Mouse (Mus musculus): Measurements from ENCODE around the gene Helz. TPM values are rescaled to one million over a fixed set of nuclear protein-coding genes. Genes with fewer than 3 reads are reported as not detected.

Helz gene
- polyA plus RNA-seq, 1 experiment from 2014 or later, result 22.0 TPM

DNA sequence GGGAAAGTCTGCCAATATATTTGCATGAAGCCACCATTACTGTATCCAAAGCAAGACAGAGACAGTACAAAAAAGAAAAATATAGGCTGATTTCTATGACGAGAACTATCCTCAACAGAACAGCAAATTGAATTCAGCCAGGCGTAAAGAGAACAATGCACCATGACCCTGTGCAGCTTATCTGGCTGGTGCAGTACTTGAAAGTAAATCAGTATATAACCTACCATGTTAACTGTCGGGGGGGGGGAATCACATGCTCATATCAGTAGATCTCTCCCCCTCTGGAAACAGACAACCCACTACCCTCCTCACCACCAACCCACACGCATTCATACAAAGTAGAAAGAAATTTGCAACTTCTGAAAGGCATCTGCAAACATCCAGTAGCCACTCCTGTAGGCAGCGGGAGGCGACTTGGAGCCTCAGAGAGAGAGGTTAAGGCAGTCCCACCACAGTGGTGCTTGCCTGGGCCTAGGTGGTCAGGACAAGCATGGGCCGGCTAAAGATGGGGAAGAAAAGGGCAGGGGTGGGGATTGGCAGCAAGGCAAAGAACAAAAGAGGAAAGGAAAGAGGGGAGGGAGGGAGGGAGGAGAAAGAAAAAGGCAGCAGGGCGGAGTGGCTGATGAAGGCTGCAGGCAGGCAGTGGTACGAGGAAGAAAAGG is 135.1 kb downstream of the Helz start:
- DNase-seq (ENCODE audit: low spot score) (no peak), ATAC-seq (ENCODE audit: low read depth) (no peak)
- WGBS, result 74% methylated on average over 9 of the region's 9 CpGs
- no peak overlapping the region for H3K9ac ChIP-seq (ENCODE audit: low read depth, low read length)
- H3K9me3 ChIP-seq (ENCODE audit: control insufficient read depth, low read length), result no peaks in the 10 kb centered on the region
- H3K27ac ChIP-seq (replicated peaks; ENCODE audit: low read depth, low read length), result no peak overlapping the region
- no peak overlapping the region for H3K4me2 ChIP-seq (ENCODE audit: low read depth, low read length)
- no peaks in the 10 kb centered on the region for H3K4me1 ChIP-seq (ENCODE audit: control insufficient read depth, insufficient read depth, low read length)
- H3K4me3 ChIP-seq (ENCODE audit: low read depth, low read length), result no peak overlapping the region
- H3K36me3 ChIP-seq (ENCODE audit: control insufficient read depth, insufficient read depth, low read length), result peaks cover 28% of the 10 kb centered on the region
- no peaks in the 10 kb centered on the region for H3K27me3 ChIP-seq (replicated peaks; ENCODE audit: control insufficient read depth, insufficient read depth, low read length)

- no peak overlapping the region for H3K4me3 ChIP-seq (ENCODE audit: low read depth, low read length)
- WGBS, result 55% methylated on average over 19 of the region's 19 CpGs
- no peak for DNase-seq (ENCODE audit: low spot score)
Observed at GRCm38 (mm10) chr11:107683544-107684465, 136.1 kb downstream of the Helz start.

DNA sequence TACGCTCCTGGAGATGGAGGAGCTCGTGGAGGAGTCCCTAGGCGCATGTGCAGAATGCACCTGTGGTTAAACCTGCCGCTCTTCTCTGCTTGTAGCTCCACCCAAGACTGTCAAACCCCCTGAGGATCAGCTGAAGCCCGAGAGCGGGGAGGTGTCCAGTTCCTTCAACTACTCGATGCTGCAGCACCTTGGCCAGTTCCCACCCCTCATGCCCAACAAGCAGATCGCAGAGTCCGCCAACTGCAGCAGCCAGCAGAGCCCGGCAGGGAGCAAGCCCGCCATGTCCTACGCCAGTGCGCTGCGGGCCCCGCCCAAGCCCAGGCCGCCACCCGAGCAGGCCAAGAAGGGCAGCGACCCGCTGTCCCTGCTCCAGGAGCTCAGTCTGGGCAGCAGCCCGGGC is 138.6 kb downstream of the Helz start:
- Histone ChIP-seq H3K9ac (ENCODE audit: low read depth, low read length) (no peak overlapping the region), H3K4me2 (ENCODE audit: low read depth, low read length) (no peak overlapping the region), H3K4me3 (ENCODE audit: low read depth, low read length) (no peak overlapping the region), H3K27ac (replicated peaks; ENCODE audit: low read depth, low read length) (no peak overlapping the region), H3K36me3 (ENCODE audit: control insufficient read depth, insufficient read depth, low read length) (peaks cover 40% of the 10 kb centered on the region), H3K4me1 (ENCODE audit: control insufficient read depth, insufficient read depth, low read length) (no peaks in the 10 kb centered on the region), H3K9me3 (ENCODE audit: control insufficient read depth, low read length) (no peaks in the 10 kb centered on the region), H3K27me3 (replicated peaks; ENCODE audit: control insufficient read depth, insufficient read depth, low read length) (no peaks in the 10 kb centered on the region)
- WGBS, result 76% methylated on average over 16 of the region's 20 CpGs
- DNase-seq (ENCODE audit: low spot score) (no peak), ATAC-seq (ENCODE audit: low read depth) (no peak)

More at GRCm38 (mm10) chr11:107683544-107684465, 136.1 kb downstream of the Helz start:
- Histone ChIP-seq H3K36me3 (ENCODE audit: control insufficient read depth, insufficient read depth, low read length) (peaks cover 37% of the 10 kb centered on the region), H3K4me1 (ENCODE audit: control insufficient read depth, insufficient read depth, low read length) (no peaks in the 10 kb centered on the region), H3K4me2 (ENCODE audit: low read depth, low read length) (no peak overlapping the region), H3K27me3 (replicated peaks; ENCODE audit: control insufficient read depth, insufficient read depth, low read length) (no peaks in the 10 kb centered on the region), H3K27ac (replicated peaks; ENCODE audit: low read depth, low read length) (no peak overlapping the region), H3K9me3 (ENCODE audit: control insufficient read depth, low read length) (no peaks in the 10 kb centered on the region), H3K9ac (ENCODE audit: low read depth, low read length) (no peak overlapping the region)
- peak; percentile 57 for ATAC-seq (ENCODE audit: low read depth)

GRCm38 (mm10) chr11:107688480-107688879 is 140.8 kb downstream of the Helz start:
- Histone ChIP-seq H3K4me1 (ENCODE audit: control insufficient read depth, insufficient read depth, low read length) (no peaks in the 10 kb centered on the region), H3K27me3 (replicated peaks; ENCODE audit: control insufficient read depth, insufficient read depth, low read length) (no peaks in the 10 kb centered on the region), H3K4me2 (ENCODE audit: low read depth, low read length) (no peak overlapping the region), H3K4me3 (ENCODE audit: low read depth, low read length) (no peak overlapping the region), H3K36me3 (ENCODE audit: control insufficient read depth, insufficient read depth, low read length) (peaks cover 40% of the 10 kb centered on the region), H3K27ac (replicated peaks; ENCODE audit: low read depth, low read length) (no peak overlapping the region), H3K9me3 (ENCODE audit: control insufficient read depth, low read length) (no peaks in the 10 kb centered on the region), H3K9ac (ENCODE audit: low read depth, low read length) (no peak overlapping the region)
- no peak for DNase-seq (ENCODE audit: low spot score)
- ATAC-seq (ENCODE audit: low read depth), result no peak
- WGBS, result 94% methylated on average over 10 of the region's 10 CpGs

DNA sequence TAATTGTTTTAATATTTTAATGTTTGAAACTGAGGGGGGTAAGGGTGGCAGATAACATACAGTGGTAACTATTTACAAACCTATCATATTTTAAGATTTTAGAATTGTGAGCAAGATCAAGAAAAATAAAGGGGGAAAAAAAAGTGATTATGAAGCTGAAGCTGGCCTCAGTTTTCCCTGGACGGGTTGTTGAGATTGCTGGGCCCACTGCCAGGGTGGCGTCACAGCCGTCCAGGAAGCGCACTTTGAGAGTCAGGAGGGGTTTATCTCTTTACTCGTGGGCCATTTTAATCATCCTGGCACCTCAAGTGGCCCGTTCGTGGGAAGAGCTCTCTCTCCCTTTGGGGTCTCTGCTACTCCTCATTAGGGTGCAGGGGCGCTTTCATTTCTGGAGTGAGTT is 143.8 kb downstream of the Helz start:
- peaks cover 21% of the 10 kb centered on the region for H3K36me3 ChIP-seq (ENCODE audit: control insufficient read depth, insufficient read depth, low read length)
- 73% methylated on average over 8 of the region's 8 CpGs for WGBS
- no peak for DNase-seq (ENCODE audit: low spot score)
- no peak for ATAC-seq (ENCODE audit: low read depth)
- H3K4me1 ChIP-seq (ENCODE audit: control insufficient read depth, insufficient read depth, low read length), result no peaks in the 10 kb centered on the region; the same call in 1 of the 2 replicates
- no peak overlapping the region for H3K9ac ChIP-seq (ENCODE audit: low read depth, low read length)
- no peak overlapping the region for H3K27ac ChIP-seq (replicated peaks; ENCODE audit: low read depth, low read length)
- H3K27me3 ChIP-seq (replicated peaks; ENCODE audit: control insufficient read depth, insufficient read depth, low read length), result no peaks in the 10 kb centered on the region
- no peaks in the 10 kb centered on the region for H3K9me3 ChIP-seq (ENCODE audit: control insufficient read depth, low read length)
- H3K4me3 ChIP-seq (ENCODE audit: low read depth, low read length), result no peak overlapping the region
- H3K4me2 ChIP-seq (ENCODE audit: low read depth, low read length), result no peak overlapping the region

DNA sequence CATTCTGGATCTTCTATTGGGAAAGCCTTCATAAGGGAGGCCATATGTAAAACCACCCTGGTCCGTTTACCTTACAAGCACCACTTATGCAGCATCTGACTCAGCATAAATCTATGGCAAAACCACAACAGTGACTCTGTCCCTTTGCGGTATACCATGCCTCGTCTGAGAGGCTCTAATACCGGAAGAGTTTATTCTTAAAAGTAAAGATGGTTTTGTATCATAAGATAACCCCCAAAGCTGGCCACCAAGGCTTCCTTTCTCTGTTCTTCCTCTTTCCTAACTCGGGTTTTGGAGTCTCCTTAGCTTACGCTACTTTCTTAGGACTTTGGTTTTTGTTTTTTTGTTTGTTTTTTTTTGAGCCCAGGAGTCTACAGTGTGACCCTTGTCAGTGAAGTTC is 145.6 kb downstream of the Helz start:
- H3K4me2 ChIP-seq (ENCODE audit: low read depth, low read length), result no peak overlapping the region
- no peak for DNase-seq (ENCODE audit: low spot score)
- peaks cover 4% of the 10 kb centered on the region; the same call in 1 of the 2 replicates for H3K9me3 ChIP-seq (ENCODE audit: control insufficient read depth, low read length)
- H3K9ac ChIP-seq (ENCODE audit: low read depth, low read length), result no peak overlapping the region
- H3K4me3 ChIP-seq (ENCODE audit: low read depth, low read length), result no peak overlapping the region
- 71% methylated on average over 6 of the region's 6 CpGs for WGBS
- ATAC-seq (ENCODE audit: low read depth), result no peak
- no peak overlapping the region for H3K27ac ChIP-seq (replicated peaks; ENCODE audit: low read depth, low read length)
- H3K27me3 ChIP-seq (replicated peaks; ENCODE audit: control insufficient read depth, insufficient read depth, low read length), result no peaks in the 10 kb centered on the region
- peaks cover 8% of the 10 kb centered on the region for H3K36me3 ChIP-seq (ENCODE audit: control insufficient read depth, insufficient read depth, low read length)
- no peaks in the 10 kb centered on the region; the same call in 1 of the 2 replicates for H3K4me1 ChIP-seq (ENCODE audit: control insufficient read depth, insufficient read depth, low read length)

GRCm38 (mm10) chr11:107699967-107700366 is 152.2 kb downstream of the Helz start:
- 82% methylated on average over 4 of the region's 4 CpGs for WGBS
- H3K4me3 ChIP-seq (ENCODE audit: low read depth, low read length), result no peak overlapping the region
- no peak for ATAC-seq (ENCODE audit: low read depth)

GRCm38 (mm10) chr11:107703272-107704134 is 155.8 kb downstream of the Helz start:
- Histone ChIP-seq H3K27ac (replicated peaks; ENCODE audit: low read depth, low read length) (no peak overlapping the region), H3K9ac (ENCODE audit: low read depth, low read length) (no peak overlapping the region), H3K4me2 (ENCODE audit: low read depth, low read length) (peak overlapping the region; percentile 29; the same call in 1 of the 2 replicates), H3K36me3 (ENCODE audit: control insufficient read depth, insufficient read depth, low read length) (no peaks in the 10 kb centered on the region), H3K9me3 (ENCODE audit: control insufficient read depth, low read length) (no peaks in the 10 kb centered on the region), H3K27me3 (replicated peaks; ENCODE audit: control insufficient read depth, insufficient read depth, low read length) (no peaks in the 10 kb centered on the region), H3K4me1 (ENCODE audit: control insufficient read depth, insufficient read depth, low read length) (peaks cover 5% of the 10 kb centered on the region), H3K4me3 (ENCODE audit: low read depth, low read length) (no peak overlapping the region)
- ATAC-seq (ENCODE audit: low read depth) (no peak), DNase-seq (ENCODE audit: low spot score) (peak; percentile 52)
- 44% methylated on average over 24 of the region's 27 CpGs for WGBS

More at GRCm38 (mm10) chr11:107699967-107700366, 152.2 kb downstream of the Helz start:
- DNase-seq (ENCODE audit: low spot score), result no peak
- Histone ChIP-seq H3K9ac (ENCODE audit: low read depth, low read length) (no peak overlapping the region), H3K4me2 (ENCODE audit: low read depth, low read length) (no peak overlapping the region), H3K36me3 (ENCODE audit: control insufficient read depth, insufficient read depth, low read length) (no peaks in the 10 kb centered on the region), H3K27ac (replicated peaks; ENCODE audit: low read depth, low read length) (no peak overlapping the region), H3K27me3 (replicated peaks; ENCODE audit: control insufficient read depth, insufficient read depth, low read length) (no peaks in the 10 kb centered on the region), H3K9me3 (ENCODE audit: control insufficient read depth, low read length) (peaks cover 4% of the 10 kb centered on the region; the same call in 1 of the 2 replicates), H3K4me1 (ENCODE audit: control insufficient read depth, insufficient read depth, low read length) (no peaks in the 10 kb centered on the region; the same call in 1 of the 2 replicates)

Measured in embryonic facial prominence, embryonic 14.5 days (tissue).